Mouse (Mus musculus) fibroblast of lung, adult 2 months (primary cell): ENCODE results near the gene Tmem104.

Experiments used
- DNase-seq: peaks from one replicate; pipeline ENCODE4 v3.0.0-alpha.2; 2011; ENCODE audit warnings: low read depth

Gene Tmem104

GRCm38 (mm10) chr11:115202316-115202715 lies 15.0 kb downstream of the Tmem104 start:
- no peak for DNase-seq

GRCm38 (mm10) chr11:115202756-115203155 lies 15.5 kb downstream of the Tmem104 start:
- no peak for DNase-seq

- no peak for DNase-seq
Measured at GRCm38 (mm10) chr11:115208126-115208525, 20.8 kb downstream of the Tmem104 start.

- DNase-seq = no peak
Measured at GRCm38 (mm10) chr11:115208776-115209732, 21.8 kb downstream of the Tmem104 start.

GRCm38 (mm10) chr11:115209958-115210357 lies 22.7 kb downstream of the Tmem104 start:
- no peak for DNase-seq

GRCm38 (mm10) chr11:115212116-115212515 lies 24.8 kb downstream of the Tmem104 start:
- no peak for DNase-seq

DNA sequence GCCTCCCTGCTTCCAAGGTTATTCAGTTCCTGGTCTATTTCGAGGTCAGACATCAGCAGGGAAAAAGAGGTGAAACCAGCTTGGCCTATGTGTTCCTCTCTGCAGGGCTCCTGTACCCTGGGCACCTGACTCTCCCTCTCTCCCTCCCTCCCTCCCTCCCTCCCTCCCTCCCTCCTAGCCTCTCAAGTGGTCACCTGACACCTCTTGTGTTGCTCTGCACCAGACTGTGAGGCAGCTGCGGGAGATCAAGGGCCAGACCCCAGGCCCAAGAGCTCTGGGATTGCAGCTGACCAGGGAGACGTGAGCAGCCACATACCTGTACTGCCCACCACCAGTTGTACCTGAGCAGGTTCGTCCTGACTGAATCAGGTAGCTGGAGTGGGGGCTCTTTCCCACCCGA lies 27.8 kb downstream of the Tmem104 start:
- DNase-seq = no peak

GRCm38 (mm10) chr11:115217439-115218410 lies 30.4 kb downstream of the Tmem104 start:
- DNase-seq = no peak

DNA sequence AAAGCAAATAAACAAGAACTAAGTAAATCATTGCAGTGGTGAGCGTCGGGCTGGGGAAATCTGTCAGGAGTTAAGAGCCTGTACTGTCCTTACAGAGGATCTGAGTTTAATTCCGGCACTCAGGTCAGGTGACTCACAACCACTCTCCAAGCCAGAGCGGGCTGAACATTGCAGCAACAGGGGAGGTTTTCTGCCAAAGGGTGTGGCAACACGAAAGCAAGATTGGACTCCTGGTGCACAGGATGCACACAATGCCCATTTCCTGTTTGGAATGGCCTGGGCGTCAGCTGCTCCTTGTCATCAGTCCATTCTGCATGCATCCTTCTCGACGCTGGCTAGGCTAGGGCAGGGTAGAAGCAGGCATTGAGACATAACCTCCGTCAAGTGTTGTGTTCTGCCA lies 32.0 kb downstream of the Tmem104 start:
- peak; percentile 54 for DNase-seq

DNA sequence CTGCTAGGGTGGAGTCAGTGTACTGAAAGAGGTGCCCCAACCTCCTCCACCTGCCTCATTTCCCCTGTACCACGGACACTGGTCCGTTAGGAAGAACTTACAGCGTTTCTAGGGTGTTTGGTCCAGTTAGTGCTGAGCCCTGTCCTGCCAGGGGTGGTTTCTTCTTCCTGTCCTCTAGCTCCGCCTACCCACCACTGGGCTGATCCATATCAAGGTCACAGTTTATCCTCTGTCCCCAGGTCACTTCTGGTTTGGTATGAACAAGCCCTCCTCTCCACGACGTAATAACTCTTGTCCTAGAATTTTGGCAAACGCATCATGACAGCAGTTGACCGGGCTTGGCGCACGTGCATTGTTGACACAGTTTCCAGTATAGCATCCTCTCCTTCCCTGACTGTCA lies 32.4 kb downstream of the Tmem104 start:
- no peak for DNase-seq

DNA sequence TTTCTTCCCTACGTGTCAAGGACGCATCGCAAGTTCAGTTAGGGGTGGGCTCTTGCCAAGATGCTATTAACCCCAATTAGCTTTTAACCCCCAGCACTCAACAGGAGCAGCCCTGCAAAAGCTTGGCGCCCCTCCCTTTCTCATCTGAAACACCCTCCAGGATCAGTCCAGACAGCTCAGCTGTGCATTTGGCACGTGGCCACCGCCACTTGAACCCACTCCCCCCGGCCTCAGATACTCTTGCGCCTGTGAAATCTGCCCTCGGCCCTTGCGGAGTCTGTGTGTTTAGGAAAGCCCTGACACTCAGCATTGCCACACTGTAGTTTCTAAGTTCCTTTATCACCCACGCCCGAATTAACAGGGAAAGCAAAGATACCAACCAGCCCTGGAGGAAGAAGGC lies 34.8 kb downstream of the Tmem104 start:
- DNase-seq = no peak

- DNase-seq = no peak
Measured at GRCm38 (mm10) chr11:115222570-115222969, 35.3 kb downstream of the Tmem104 start.

DNA sequence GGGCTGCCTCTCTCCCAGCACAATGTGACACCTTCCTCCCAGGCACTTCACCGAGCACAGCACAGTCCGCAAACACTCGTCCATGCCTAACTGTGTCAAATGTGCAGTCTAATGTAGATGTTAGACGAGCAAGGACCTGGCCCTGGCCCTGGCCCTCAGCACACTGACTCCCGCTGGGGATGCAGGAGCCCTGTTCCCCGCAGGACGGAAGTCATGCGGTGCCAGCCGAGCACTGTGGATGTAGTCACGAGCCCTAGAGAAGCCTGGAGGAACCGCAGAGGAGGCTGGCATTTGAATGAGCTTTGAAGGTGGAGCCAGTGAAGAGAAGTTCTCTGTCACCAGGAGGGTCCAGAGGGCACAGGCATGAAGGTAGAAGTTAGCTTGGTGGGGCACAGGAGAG lies 36.2 kb downstream of the Tmem104 start:
- DNase-seq = no peak

DNA sequence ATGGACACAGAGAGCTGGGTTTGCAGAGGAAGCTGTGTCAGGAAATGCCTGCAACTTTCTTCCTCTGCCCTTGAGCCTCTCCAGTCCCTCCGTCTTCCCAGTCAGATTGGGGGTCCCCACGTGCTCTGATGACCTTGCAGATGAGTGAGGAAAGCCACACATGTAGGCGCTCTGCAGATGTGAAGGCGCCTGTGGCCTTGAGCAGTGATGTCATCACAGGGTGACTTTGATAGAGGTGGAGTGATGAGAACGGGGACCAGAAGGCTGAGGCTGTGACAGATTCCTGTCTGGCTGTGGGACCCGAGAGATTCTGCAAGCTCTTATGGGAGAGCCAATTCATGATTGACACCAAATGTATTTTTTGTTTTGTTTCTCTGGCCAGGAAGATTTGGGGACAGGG lies 36.6 kb downstream of the Tmem104 start:
- no peak for DNase-seq

GRCm38 (mm10) chr11:115224889-115225288 lies 37.6 kb downstream of the Tmem104 start:
- no peak for DNase-seq

DNA sequence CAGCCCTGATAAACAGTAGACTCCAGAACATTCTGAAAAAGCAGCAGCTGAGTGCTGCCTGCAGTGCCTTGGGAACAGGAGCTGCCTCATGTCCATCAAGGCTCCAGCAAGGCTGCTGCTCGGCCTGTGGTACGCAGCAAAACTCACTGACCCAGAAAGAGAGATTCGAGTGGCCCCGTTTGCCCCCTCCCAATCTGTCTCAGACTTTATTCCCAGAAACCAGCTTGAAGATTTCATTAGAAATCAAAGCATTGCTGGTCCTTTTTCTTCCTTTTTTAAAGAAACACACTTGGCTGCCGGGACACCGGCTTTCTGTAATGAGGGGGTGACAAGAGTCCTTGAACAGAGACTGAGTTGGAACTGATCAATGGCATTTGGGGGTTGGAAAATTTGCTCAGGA lies 38.0 kb downstream of the Tmem104 start:
- no peak for DNase-seq

DNA sequence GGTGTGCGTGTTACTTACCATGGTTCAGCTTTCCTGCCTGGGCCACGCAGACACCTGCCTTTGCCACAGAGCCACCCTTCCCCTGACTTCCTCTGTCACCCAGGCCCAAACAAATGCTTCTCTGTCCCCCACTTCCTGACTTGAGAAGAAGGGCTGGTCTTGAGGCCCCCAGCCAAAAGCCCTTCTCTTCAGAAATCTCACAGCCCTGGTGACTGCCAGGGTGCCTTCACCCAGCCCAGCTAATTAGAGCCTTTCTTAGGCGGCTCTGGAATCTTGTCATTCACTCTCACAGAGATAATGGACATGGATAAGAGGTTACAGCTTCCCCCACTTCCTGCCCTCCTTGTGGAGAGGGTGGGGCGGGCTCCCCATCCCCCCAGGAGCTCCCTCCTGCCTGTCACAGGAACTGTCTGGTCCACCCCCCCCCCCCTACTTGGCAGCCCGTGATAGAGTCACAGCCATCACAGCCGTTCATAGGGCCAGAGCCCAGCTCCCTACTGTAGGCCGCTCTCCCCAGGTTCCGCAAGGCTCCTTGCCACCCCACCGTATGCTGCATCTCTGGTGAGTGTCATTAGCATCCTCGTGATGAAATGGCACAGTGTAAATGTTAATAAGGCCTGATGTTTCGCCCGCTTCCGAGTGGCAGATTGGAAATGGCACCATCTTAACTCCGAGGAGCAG lies 39.7 kb downstream of the Tmem104 start:
- DNase-seq = no peak

DNA sequence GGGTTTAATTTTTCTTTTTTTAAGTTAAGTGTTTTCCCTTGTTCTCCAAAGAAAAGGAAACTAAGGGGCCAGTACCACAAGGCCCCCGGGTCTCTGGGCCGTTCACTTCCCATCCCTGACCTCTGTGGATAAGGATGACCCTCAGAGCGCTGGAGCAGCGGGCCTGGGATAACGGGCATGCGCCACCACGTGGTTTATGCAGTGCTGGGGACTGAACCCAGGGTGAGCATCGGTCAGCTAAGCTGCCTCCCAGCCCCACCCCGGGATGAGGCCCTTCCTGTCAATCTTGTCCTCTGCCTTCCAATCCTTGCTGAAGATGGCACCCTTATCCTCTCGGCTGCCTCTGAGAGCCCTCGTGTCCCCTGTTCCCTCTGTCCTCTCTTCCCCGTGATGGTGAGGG lies 40.4 kb downstream of the Tmem104 start:
- no peak for DNase-seq

DNA sequence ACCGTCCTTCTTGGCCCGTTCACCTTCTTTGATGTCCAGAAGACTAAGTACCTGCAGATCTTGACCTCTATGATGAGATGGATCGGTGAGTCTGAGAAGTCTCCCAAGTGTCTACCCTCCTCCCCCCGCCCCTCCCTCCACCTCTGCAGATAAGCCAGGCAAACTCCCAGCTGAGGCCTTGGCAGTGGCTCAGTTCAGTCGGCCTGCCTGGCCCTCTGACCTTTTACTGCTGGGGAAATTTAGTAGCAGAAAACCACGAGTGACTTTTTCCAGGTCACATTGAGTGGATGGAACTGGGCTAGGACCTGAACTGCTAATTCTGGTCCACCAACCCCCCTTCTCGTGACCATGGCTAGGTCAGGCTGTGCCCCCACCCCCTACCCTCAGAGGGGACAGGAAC lies 41.1 kb downstream of the Tmem104 start:
- DNase-seq = no peak

DNA sequence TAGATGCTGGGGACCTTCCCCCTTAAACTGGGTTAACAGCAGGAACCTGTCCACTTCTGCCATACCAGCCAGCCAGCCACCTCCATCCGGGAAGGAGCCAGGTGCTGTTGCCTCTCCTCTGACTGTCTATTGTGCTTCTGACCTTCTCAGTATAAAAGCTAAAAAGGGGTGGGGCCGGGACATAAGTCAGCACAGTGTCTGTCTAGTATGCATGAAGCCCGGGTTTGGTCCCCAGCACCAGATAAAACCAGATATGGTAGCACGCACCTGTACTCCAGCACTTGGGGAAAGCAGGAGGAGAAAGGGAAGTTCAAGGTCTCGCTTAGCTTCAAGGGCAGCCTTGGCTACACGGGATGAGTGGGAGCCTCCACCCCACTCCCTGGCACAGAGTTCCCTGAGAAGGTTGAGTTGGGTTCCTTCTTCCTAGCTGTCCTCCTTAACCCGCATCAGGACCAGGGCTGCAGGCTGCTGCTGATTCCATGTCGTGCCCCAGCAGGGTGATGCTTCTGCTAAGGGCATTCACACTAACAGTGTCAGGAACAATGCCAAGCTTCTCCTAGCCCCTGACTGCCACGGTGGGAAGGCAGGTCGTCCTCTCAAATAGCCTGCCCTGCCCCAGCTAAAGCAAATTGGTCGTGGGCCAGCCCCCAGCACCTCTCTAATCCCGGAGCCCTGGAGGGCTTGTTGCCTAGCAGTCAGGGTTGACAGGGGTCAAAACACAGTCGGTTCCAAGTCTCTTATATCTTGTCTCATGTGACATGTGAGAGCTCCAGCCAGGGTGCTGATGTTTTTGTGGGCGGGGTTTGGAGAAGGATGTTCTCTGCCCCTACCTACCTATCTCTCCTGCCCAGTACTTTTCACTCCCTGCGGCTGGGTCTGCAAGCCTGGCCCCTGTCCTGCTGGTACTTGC lies 42.0 kb downstream of the Tmem104 start:
- DNase-seq = no peak
